Mouse (Mus musculus) hindbrain, embryonic 11.5 days (tissue): ENCODE data around the gene Lrrfip1. TPM values are rescaled to one million over a fixed set of nuclear protein-coding genes. Genes with fewer than 3 reads are reported as not detected.
A peak's percentile ranks its signal among the peaks of the same experiment; 100 is the strongest.

Source experiments
- ATAC-seq: fragments of 200-750 bp; cut with Nextera tagmentation; 2 replicates; pipeline ENCODE4 v1.8.0; 2017; ENCODE audit warnings: mild to moderate bottlenecking, moderate TSS enrichment, moderate library complexity; ENCODE audit not compliant: low FRiP score
- DNase-seq: peaks from one replicate; pipeline ENCODE4 v3.0.0-alpha.2; 2015; ENCODE audit warnings: low spot score
- H3K27ac ChIP-seq: fragments of 300-500 bp; sonication (generic); 2 replicates; pipeline ENCODE4 v1.5.1; 2014; ENCODE audit warnings: mild to moderate bottlenecking, low read depth, low read length
- H3K27me3 ChIP-seq: fragments of 300-500 bp; sonication (generic); 2 replicates; pipeline ENCODE4 v1.6.1; 2014; ENCODE audit warnings: mild to moderate bottlenecking, low read length, moderate library complexity, mixed read lengths; ENCODE audit not compliant: control insufficient read depth, insufficient read depth
- H3K36me3 ChIP-seq: fragments of 300-500 bp; sonication (generic); 2 replicates; pipeline ENCODE4 v1.6.1; 2014; ENCODE audit warnings: mild to moderate bottlenecking, low read length, moderate library complexity, mixed read lengths; ENCODE audit not compliant: control insufficient read depth, insufficient read depth
- H3K4me1 ChIP-seq: fragments of 300-500 bp; sonication (generic); replicated peaks from 2 replicates; pipeline ENCODE4 v1.6.1; 2014; ENCODE audit warnings: low read length, mixed read lengths; ENCODE audit not compliant: control insufficient read depth, insufficient read depth
- H3K4me2 ChIP-seq: fragments of 300-500 bp; sonication (generic); replicated peaks from 2 replicates; pipeline ENCODE4 v1.6.1; 2014; ENCODE audit warnings: mild to moderate bottlenecking, low read depth, low read length
- H3K4me3 ChIP-seq: fragments of 300-500 bp; sonication (generic); 2 replicates; pipeline ENCODE4 v1.5.1; 2014; ENCODE audit warnings: low read depth, low read length
- H3K9ac ChIP-seq: fragments of 300-500 bp; sonication (generic); 2 replicates; pipeline ENCODE4 v1.6.1; 2014; ENCODE audit warnings: low read depth, low read length
- H3K9me3 ChIP-seq: fragments of 300-500 bp; sonication (generic); 2 replicates; pipeline ENCODE4 v1.6.1; 2016; ENCODE audit warnings: low read length; ENCODE audit not compliant: control insufficient read depth
- WGBS: fragments of 180-500 bp; shearing (Covaris S2); extraction: QIAGEN DNeasy Blood & Tissue Kit; methylation state at CpG from one replicate; pipeline ENCODE4 v1.1.7; 2014; 5-methylcytosine and 5-hydroxymethylcytosine counted together
- polyA plus RNA-seq: library from polyadenylated mRNA; unstranded; fragments of >200 nt; fragmentation: Nextera tagmentation; extraction: Ambion mirVana; gene quantifications from 2 replicates; pipeline ENCODE4 v1.2.1, GENCODE M21; 2014

Lrrfip1 gene
- polyA plus RNA-seq, 1 experiment from 2014 or later = 23.5 TPM

DNA sequence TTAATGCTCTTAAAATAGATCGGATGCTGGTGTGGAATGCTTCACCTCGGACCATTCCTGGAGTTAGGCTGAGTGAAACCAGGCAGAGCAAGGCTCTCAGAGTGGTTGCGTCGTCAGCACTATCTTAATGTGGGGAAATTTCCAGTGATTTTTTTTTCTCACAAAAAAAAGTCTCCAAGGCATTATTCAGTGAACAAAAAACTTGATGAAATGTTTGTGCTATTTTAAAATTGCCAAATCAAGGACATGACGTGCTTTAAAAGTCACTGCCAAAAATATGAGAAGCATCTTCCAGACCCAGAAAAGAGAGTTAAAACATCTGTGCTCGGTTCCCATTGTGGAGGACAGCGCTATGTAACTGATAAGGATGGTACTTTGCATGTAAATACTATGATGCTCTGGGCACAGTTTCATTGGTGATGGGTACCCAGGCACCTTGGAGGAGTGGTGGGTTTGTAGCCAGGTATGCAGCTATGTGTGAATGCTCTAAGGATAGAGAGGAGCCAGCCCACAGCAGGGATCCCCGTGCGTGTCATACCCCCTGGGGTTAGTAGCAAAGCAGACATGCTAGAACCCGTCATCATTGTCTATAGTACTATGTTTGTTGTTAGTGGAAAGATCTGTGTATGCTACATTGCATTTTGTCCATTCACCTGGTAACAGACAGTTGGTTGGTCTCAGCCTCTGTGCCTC lies 17.8 kb upstream of the Lrrfip1 start:
- no peak overlapping the region for H3K27ac ChIP-seq
- ATAC-seq = no peak
- WGBS = 82% methylated on average over 10 of the region's 10 CpGs
- H3K9ac ChIP-seq = no peak overlapping the region
- H3K4me3 ChIP-seq = no peak overlapping the region
- H3K4me1 ChIP-seq = peaks cover under 1% of the 10 kb centered on the region
- no peaks in the 10 kb centered on the region for H3K27me3 ChIP-seq
- H3K4me2 ChIP-seq = no peak overlapping the region
- DNase-seq = no peak
- no peaks in the 10 kb centered on the region for H3K9me3 ChIP-seq
- no peaks in the 10 kb centered on the region for H3K36me3 ChIP-seq

DNA sequence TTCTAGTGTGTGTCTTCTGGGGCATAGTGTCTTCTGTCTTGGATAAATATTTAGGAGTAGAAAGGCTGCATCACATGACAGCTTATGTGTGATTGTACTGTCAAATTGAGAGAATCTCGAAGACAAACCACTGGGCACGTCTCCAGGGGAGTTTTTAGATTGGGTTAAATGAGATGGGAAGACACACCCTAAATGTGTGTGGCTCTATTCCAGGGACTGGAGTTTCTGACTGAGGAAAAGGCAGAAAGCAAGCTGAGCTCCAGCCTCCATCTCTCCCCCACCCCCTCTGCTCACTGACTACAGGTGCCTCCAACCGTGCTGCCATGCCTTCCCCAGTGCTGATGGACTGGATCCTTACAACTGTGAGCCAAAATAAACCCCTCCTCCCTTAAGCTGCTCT lies 17.2 kb upstream of the Lrrfip1 start:
- 83% methylated on average over 3 of the region's 3 CpGs for WGBS
- H3K9ac ChIP-seq = no peak overlapping the region
- H3K9me3 ChIP-seq = no peaks in the 10 kb centered on the region
- H3K4me1 ChIP-seq = no peaks in the 10 kb centered on the region
- ATAC-seq (no peak), DNase-seq (no peak)
- no peaks in the 10 kb centered on the region for H3K36me3 ChIP-seq
- no peak overlapping the region for H3K4me2 ChIP-seq
- H3K27ac ChIP-seq = no peak overlapping the region
- no peak overlapping the region for H3K4me3 ChIP-seq
- H3K27me3 ChIP-seq = no peaks in the 10 kb centered on the region

- DNase-seq (no peak), ATAC-seq (no peak)
- H3K27ac ChIP-seq = no peak overlapping the region
- no peak overlapping the region for H3K4me2 ChIP-seq
- no peaks in the 10 kb centered on the region; the same call in 1 of the 2 replicates for H3K4me1 ChIP-seq
- no peaks in the 10 kb centered on the region for H3K9me3 ChIP-seq
- H3K4me3 ChIP-seq = no peak overlapping the region
- no peak overlapping the region for H3K9ac ChIP-seq
- WGBS = 96% methylated on average over 1 of the region's 1 CpGs
- H3K27me3 ChIP-seq = peaks cover 4% of the 10 kb centered on the region; the same call in 1 of the 2 replicates
- no peaks in the 10 kb centered on the region for H3K36me3 ChIP-seq
These were observed 2.6 kb upstream of the Lrrfip1 start for GRCm38 (mm10) chr1:90995916-90996315.

GRCm38 (mm10) chr1:90997136-90997535 lies 1.4 kb upstream of the Lrrfip1 start:
- Histone ChIP-seq H3K4me3 (no peak overlapping the region), H3K36me3 (no peaks in the 10 kb centered on the region), H3K4me2 (no peak overlapping the region), H3K4me1 (no peaks in the 10 kb centered on the region; the same call in 1 of the 2 replicates), H3K9me3 (no peaks in the 10 kb centered on the region), H3K9ac (no peak overlapping the region), H3K27me3 (peaks cover 4% of the 10 kb centered on the region; the same call in 1 of the 2 replicates), H3K27ac (no peak overlapping the region)
- ATAC-seq = no peak
- WGBS = 77% methylated on average over 4 of the region's 4 CpGs
- no peak for DNase-seq

GRCm38 (mm10) chr1:90997641-90998040 lies 896 bp upstream of the Lrrfip1 start:
- no peak overlapping the region for H3K4me2 ChIP-seq
- WGBS = 86% methylated on average over 5 of the region's 5 CpGs

GRCm38 (mm10) chr1:90998891-90999611 lies 514 bp downstream of the Lrrfip1 start:
- peak; percentile 76 for ATAC-seq
- no peaks in the 10 kb centered on the region for H3K36me3 ChIP-seq

More at GRCm38 (mm10) chr1:90997641-90998040, 896 bp upstream of the Lrrfip1 start:
- Histone ChIP-seq H3K4me3 (no peak overlapping the region), H3K27ac (no peak overlapping the region), H3K9ac (no peak overlapping the region), H3K36me3 (no peaks in the 10 kb centered on the region), H3K4me1 (no peaks in the 10 kb centered on the region; the same call in 1 of the 2 replicates), H3K27me3 (peaks cover 4% of the 10 kb centered on the region; the same call in 1 of the 2 replicates), H3K9me3 (no peaks in the 10 kb centered on the region)
- ATAC-seq (no peak), DNase-seq (no peak)

GRCm38 (mm10) chr1:90999911-91000601 lies 1.5 kb downstream of the Lrrfip1 start:
- Histone ChIP-seq H3K36me3 (no peaks in the 10 kb centered on the region), H3K27ac (no peak overlapping the region), H3K4me2 (peak overlapping the region; percentile 97), H3K9ac (no peak overlapping the region), H3K4me3 (peak overlapping the region; percentile 55; the same call in 1 of the 2 replicates), H3K9me3 (no peaks in the 10 kb centered on the region), H3K27me3 (peaks cover 4% of the 10 kb centered on the region; the same call in 1 of the 2 replicates), H3K4me1 (no peaks in the 10 kb centered on the region; the same call in 1 of the 2 replicates)
- DNase-seq (peak; percentile 9), ATAC-seq (no peak)
- 81% methylated on average over 10 of the region's 10 CpGs for WGBS

More at GRCm38 (mm10) chr1:90998891-90999611, 514 bp downstream of the Lrrfip1 start:
- DNase-seq = peak; percentile 67
- Histone ChIP-seq H3K4me1 (no peaks in the 10 kb centered on the region; the same call in 1 of the 2 replicates), H3K27ac (no peak overlapping the region), H3K4me2 (peak overlapping the region; percentile 97), H3K9ac (peak overlapping the region; percentile 81), H3K27me3 (peaks cover 4% of the 10 kb centered on the region; the same call in 1 of the 2 replicates), H3K4me3 (peak overlapping the region; percentile 55), H3K9me3 (no peaks in the 10 kb centered on the region)
- 3% methylated on average over 41 of the region's 41 CpGs for WGBS

DNA sequence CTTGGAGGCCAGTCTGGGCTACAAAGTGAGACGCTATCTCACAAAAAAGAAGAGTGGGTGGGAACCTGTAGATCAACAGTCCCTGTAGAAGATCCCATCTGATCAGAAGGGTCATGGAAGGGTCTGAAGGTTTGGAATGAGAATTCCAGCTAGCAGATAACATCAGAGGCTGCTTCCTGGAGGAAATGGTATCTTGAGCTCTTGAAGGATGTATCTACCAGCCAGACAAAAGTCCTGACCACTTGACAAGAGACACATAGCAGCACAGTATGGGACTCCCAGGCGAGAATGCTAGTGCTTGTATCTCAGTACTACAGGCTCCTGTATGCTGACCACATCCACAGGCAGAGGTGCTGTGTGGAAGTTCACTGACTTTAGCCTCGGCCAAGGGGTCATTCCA lies 2.6 kb downstream of the Lrrfip1 start:
- ATAC-seq (no peak), DNase-seq (no peak)
- Histone ChIP-seq H3K9ac (no peak overlapping the region), H3K27me3 (peaks cover 4% of the 10 kb centered on the region; the same call in 1 of the 2 replicates), H3K4me3 (no peak overlapping the region), H3K27ac (no peak overlapping the region), H3K4me2 (no peak overlapping the region), H3K36me3 (no peaks in the 10 kb centered on the region), H3K9me3 (no peaks in the 10 kb centered on the region), H3K4me1 (no peaks in the 10 kb centered on the region; the same call in 1 of the 2 replicates)
- WGBS = 89% methylated on average over 3 of the region's 3 CpGs
